Mouse (Mus musculus) stomach, postnatal 0 days (tissue): ENCODE data around the gene Sox13. TPM values are rescaled to one million over a fixed set of nuclear protein-coding genes. Genes with fewer than 3 reads are reported as not detected.

Source experiments
- ATAC-seq: fragments of 200-750 bp; cut with Nextera tagmentation; 2 replicates; pipeline ENCODE4 v1.8.0; 2017; ENCODE audit not compliant: low FRiP score, low TSS enrichment
- DNase-seq: peaks from one replicate; pipeline ENCODE4 v3.0.0-alpha.2; 2016; ENCODE audit warnings: low spot score
- H3K27ac ChIP-seq: fragments of 300-500 bp; sonication (generic); replicated peaks from 2 replicates; pipeline ENCODE4 v1.5.1; 2014; ENCODE audit warnings: mild to moderate bottlenecking, control low read depth
- H3K27me3 ChIP-seq: fragments of 300-500 bp; sonication (generic); 2 replicates; pipeline ENCODE4 v1.6.1; 2014; ENCODE audit warnings: low read length; ENCODE audit not compliant: control insufficient read depth, insufficient read depth
- H3K36me3 ChIP-seq: fragments of 300-500 bp; sonication (generic); 2 replicates; pipeline ENCODE4 v1.6.1; 2014; ENCODE audit warnings: low read length, mixed read lengths; ENCODE audit not compliant: control insufficient read depth, insufficient read depth
- H3K4me1 ChIP-seq: fragments of 300-500 bp; sonication (generic); replicated peaks from 2 replicates; pipeline ENCODE4 v1.6.1; 2014; ENCODE audit warnings: antibody characterized with exemption; ENCODE audit not compliant: control insufficient read depth, insufficient read depth
- H3K4me2 ChIP-seq: fragments of 300-500 bp; sonication (generic); replicated peaks from 2 replicates; pipeline ENCODE4 v1.6.1; 2014; ENCODE audit warnings: low read depth, mild to moderate bottlenecking, control low read depth, moderate library complexity
- H3K4me3 ChIP-seq: fragments of 300-500 bp; sonication (generic); 2 replicates; pipeline ENCODE4 v1.5.1; 2014; ENCODE audit warnings: low read depth, low read length, control low read depth
- H3K9ac ChIP-seq: fragments of 300-500 bp; sonication (generic); 2 replicates; pipeline ENCODE4 v1.6.1; 2014; ENCODE audit warnings: mild to moderate bottlenecking, low read length, control low read depth, mixed read lengths
- H3K9me3 ChIP-seq: fragments of 300-500 bp; sonication (generic); 2 replicates; pipeline ENCODE4 v1.6.1; 2016; ENCODE audit warnings: low read length; ENCODE audit not compliant: control insufficient read depth
- CTCF ChIP-seq: IDR thresholded peaks from 2 replicates; pipeline ENCODE4 v1.5.1; 2016; ENCODE audit warnings: antibody characterized with exemption, low read depth, mild to moderate bottlenecking, moderate library complexity
- EP300 ChIP-seq: optimal IDR thresholded peaks from 2 replicates; pipeline ENCODE3; 2016; ENCODE audit warnings: antibody characterized with exemption
- WGBS: fragments of 180-500 bp; shearing (Covaris S2); extraction: QIAGEN DNeasy Blood & Tissue Kit; methylation state at CpG from one replicate; pipeline ENCODE4 v1.1.7; 2014; 5-methylcytosine and 5-hydroxymethylcytosine counted together
- polyA plus RNA-seq: library from polyadenylated mRNA; unstranded; fragments of >200 nt; fragmentation: Nextera tagmentation; extraction: Ambion mirVana; gene quantifications from 2 replicates; pipeline ENCODE4 v1.2.1, GENCODE M21; 2015

The Sox13 gene
- polyA plus RNA-seq, 1 experiment from 2014 or later = 3.7 TPM

DNA sequence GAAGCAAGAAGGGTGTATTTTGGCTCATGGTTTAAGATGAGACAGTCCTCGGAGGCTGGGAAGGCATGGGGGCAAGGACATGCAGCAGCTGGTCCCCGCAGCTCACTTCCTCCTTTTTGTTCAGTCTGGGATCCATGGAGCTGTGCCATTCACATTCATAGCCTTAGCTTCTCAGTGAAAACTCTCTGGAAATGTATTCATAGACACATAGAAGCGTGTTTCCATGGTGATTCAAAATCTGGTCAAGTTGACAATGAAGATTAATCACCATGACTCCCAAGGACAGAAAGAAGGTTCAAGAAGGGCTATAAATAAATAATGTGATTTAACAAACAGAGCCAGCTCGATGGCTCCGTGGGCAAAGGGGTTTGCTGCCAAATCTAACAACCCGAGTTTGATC lies 90.2 kb downstream of the Sox13 start:
- Histone ChIP-seq H3K27me3 (peaks cover 3% of the 10 kb centered on the region; the same call in 1 of the 2 replicates), H3K36me3 (no peaks in the 10 kb centered on the region), H3K4me1 (no peaks in the 10 kb centered on the region), H3K9ac (no peak overlapping the region), H3K27ac (no peak overlapping the region), H3K9me3 (no peaks in the 10 kb centered on the region), H3K4me3 (no peak overlapping the region), H3K4me2 (no peak overlapping the region)
- DNase-seq (no peak), ATAC-seq (no peak)
- 78% methylated on average over 6 of the region's 6 CpGs for WGBS
- TF ChIP-seq EP300 (no peak), CTCF (no peak)

DNA sequence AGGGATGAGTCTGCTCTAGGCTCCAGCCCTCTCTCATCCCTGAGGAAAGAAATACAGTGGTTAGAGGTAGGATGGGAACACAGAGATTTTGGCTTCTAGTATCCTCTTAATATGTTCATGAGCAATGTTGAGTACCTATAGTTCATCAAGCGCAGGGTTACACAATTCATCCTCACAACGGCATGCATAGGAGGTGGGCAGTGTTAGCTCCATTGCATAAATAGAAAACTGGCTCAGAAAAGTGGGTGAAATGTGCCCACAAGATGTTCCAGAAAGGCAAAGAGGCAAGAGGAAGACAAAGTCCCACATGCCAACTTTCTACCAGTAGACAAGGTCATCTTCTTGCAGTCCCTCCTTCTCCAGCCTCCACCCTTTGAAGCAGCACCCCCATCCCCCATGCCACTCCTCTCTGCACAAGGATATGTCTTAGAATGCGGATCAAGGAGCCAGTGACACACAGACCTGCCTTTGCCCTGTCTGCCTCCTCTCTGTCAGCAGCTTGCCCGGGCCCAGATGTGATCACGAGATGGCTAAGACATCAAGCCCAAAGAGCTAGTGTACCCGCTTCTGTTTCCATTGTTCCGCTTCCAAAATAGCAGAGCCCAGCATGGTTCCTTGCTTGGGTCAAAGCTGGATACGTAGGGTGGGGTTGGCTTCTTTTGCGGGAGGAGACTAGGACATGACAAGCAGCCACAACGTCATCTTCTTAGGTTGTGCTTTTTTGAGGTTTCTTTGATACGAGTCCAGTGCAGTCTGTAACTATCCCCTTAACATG lies 91.3 kb downstream of the Sox13 start:
- 85% methylated on average over 11 of the region's 11 CpGs for WGBS
- TF ChIP-seq CTCF (no peak), EP300 (no peak)
- no peak overlapping the region for H3K9ac ChIP-seq
- H3K4me1 ChIP-seq = no peaks in the 10 kb centered on the region
- no peak overlapping the region for H3K27ac ChIP-seq
- DNase-seq = no peak
- no peak overlapping the region for H3K4me3 ChIP-seq
- no peak for ATAC-seq
- no peaks in the 10 kb centered on the region for H3K36me3 ChIP-seq
- H3K9me3 ChIP-seq = no peaks in the 10 kb centered on the region
- peaks cover 3% of the 10 kb centered on the region; the same call in 1 of the 2 replicates for H3K27me3 ChIP-seq
- no peak overlapping the region for H3K4me2 ChIP-seq

Other genes starting within 250 kb of the Sox13 start
- gene Golt1a, start 114.6 kb downstream of the Sox13 start, polyA plus RNA-seq = 7.6 and 10.8 TPM in 2 replicates
- gene Kiss1, start 102.5 kb downstream of the Sox13 start, polyA plus RNA-seq = not detected in 2 replicates
- gene Ren1, start 73.9 kb downstream of the Sox13 start, polyA plus RNA-seq = 2.9 and 6.1 TPM in 2 replicates
- gene Etnk2, start 60.8 kb downstream of the Sox13 start, polyA plus RNA-seq = 2.8 and 4.2 TPM in 2 replicates
- gene Snrpe, start 185.9 kb upstream of the Sox13 start, polyA plus RNA-seq = 348 and 359 TPM in 2 replicates
- not detected in 2 replicates for gene Zbed6, start 236.5 kb upstream of the Sox13 start, polyA plus RNA-seq
- 2.4 and 2.7 TPM in 2 replicates for gene Gm38394, start 236.9 kb upstream of the Sox13 start, polyA plus RNA-seq